Mouse (Mus musculus): ENCODE measurements around the gene Adamtsl1. TPM values are rescaled to one million over a fixed set of nuclear protein-coding genes. Genes with fewer than 3 reads are reported as not detected.

Gene Adamtsl1
- polyA plus RNA-seq, 1 experiment from 2014 or later = 0.73 TPM

- Histone ChIP-seq H3K4me2 (no peak overlapping the region), H3K27ac (no peak overlapping the region), H3K9ac (no peak overlapping the region), H3K9me3 (replicated peaks) (no peaks in the 10 kb centered on the region), H3K4me1 (replicated peaks) (no peaks in the 10 kb centered on the region), H3K4me3 (replicated peaks) (no peak overlapping the region), H3K36me3 (no peaks in the 10 kb centered on the region), H3K27me3 (no peaks in the 10 kb centered on the region)
- DNase-seq (no peak), ATAC-seq (ENCODE audit: low read depth) (no peak)
- WGBS (ENCODE audit: insufficient replicate concordance) = 55% methylated on average over 3 of the region's 3 CpGs
Measured at GRCm38 (mm10) chr4:86413388-86413787, 899.4 kb downstream of the Adamtsl1 start.

GRCm38 (mm10) chr4:86416401-86417025 lies 902.5 kb downstream of the Adamtsl1 start:
- no peaks in the 10 kb centered on the region for H3K9me3 ChIP-seq (replicated peaks)
- no peak overlapping the region for H3K9ac ChIP-seq
- no peaks in the 10 kb centered on the region for H3K27me3 ChIP-seq
- no peak overlapping the region for H3K4me2 ChIP-seq
- H3K4me1 ChIP-seq (replicated peaks) = no peaks in the 10 kb centered on the region
- DNase-seq (no peak), ATAC-seq (ENCODE audit: low read depth) (no peak)
- H3K4me3 ChIP-seq (replicated peaks) = no peak overlapping the region
- H3K36me3 ChIP-seq = no peaks in the 10 kb centered on the region
- no peak overlapping the region for H3K27ac ChIP-seq
- 66% methylated on average over 15 of the region's 15 CpGs for WGBS (ENCODE audit: insufficient replicate concordance)

- no peak overlapping the region for H3K27ac ChIP-seq
- no peak overlapping the region for H3K4me2 ChIP-seq
- 68% methylated on average over 6 of the region's 6 CpGs for WGBS (ENCODE audit: insufficient replicate concordance)
- no peaks in the 10 kb centered on the region for H3K9me3 ChIP-seq (replicated peaks)
- no peaks in the 10 kb centered on the region for H3K27me3 ChIP-seq
- no peaks in the 10 kb centered on the region for H3K4me1 ChIP-seq (replicated peaks)
- ATAC-seq (ENCODE audit: low read depth) (no peak), DNase-seq (no peak)
- no peaks in the 10 kb centered on the region for H3K36me3 ChIP-seq
- H3K9ac ChIP-seq = no peak overlapping the region
- no peak overlapping the region for H3K4me3 ChIP-seq (replicated peaks)
Measured at GRCm38 (mm10) chr4:86422586-86422985, 908.6 kb downstream of the Adamtsl1 start.

GRCm38 (mm10) chr4:86425581-86425980 lies 911.6 kb downstream of the Adamtsl1 start:
- Histone ChIP-seq H3K4me2 (no peak overlapping the region), H3K9ac (no peak overlapping the region), H3K9me3 (replicated peaks) (no peaks in the 10 kb centered on the region), H3K27me3 (no peaks in the 10 kb centered on the region), H3K27ac (no peak overlapping the region), H3K36me3 (no peaks in the 10 kb centered on the region), H3K4me3 (replicated peaks) (no peak overlapping the region), H3K4me1 (replicated peaks) (no peaks in the 10 kb centered on the region)
- DNase-seq (no peak), ATAC-seq (ENCODE audit: low read depth) (no peak)
- 69% methylated on average over 7 of the region's 7 CpGs for WGBS (ENCODE audit: insufficient replicate concordance)

- H3K36me3 ChIP-seq = no peaks in the 10 kb centered on the region
- DNase-seq = no peak
- H3K4me3 ChIP-seq (replicated peaks) = no peak overlapping the region
- 77% methylated on average over 11 of the region's 11 CpGs for WGBS (ENCODE audit: insufficient replicate concordance)
- H3K9me3 ChIP-seq (replicated peaks) = no peaks in the 10 kb centered on the region
- H3K4me1 ChIP-seq (replicated peaks) = no peaks in the 10 kb centered on the region
- no peak overlapping the region for H3K4me2 ChIP-seq
- ATAC-seq (ENCODE audit: low read depth) = no peak
- no peak overlapping the region for H3K27ac ChIP-seq
- no peak overlapping the region for H3K9ac ChIP-seq
- H3K27me3 ChIP-seq = no peaks in the 10 kb centered on the region
Measured at GRCm38 (mm10) chr4:86426549-86426948, 912.6 kb downstream of the Adamtsl1 start.

- no peak overlapping the region for H3K4me3 ChIP-seq (replicated peaks)
- H3K27ac ChIP-seq = no peak overlapping the region
- no peak overlapping the region for H3K4me2 ChIP-seq
- H3K4me1 ChIP-seq (replicated peaks) = no peaks in the 10 kb centered on the region
- no peaks in the 10 kb centered on the region for H3K27me3 ChIP-seq
- ATAC-seq (ENCODE audit: low read depth) = no peak
- no peaks in the 10 kb centered on the region for H3K9me3 ChIP-seq (replicated peaks)
- no peak overlapping the region for H3K9ac ChIP-seq
- no peak for DNase-seq
- H3K36me3 ChIP-seq = no peaks in the 10 kb centered on the region
- 29% methylated on average over 5 of the region's 5 CpGs for WGBS (ENCODE audit: insufficient replicate concordance)
Measured at GRCm38 (mm10) chr4:86427312-86427711, 913.3 kb downstream of the Adamtsl1 start.

GRCm38 (mm10) chr4:86428091-86428745 lies 914.2 kb downstream of the Adamtsl1 start:
- WGBS (ENCODE audit: insufficient replicate concordance) = 44% methylated on average over 6 of the region's 6 CpGs

GRCm38 (mm10) chr4:86435631-86436030 lies 921.7 kb downstream of the Adamtsl1 start:
- Histone ChIP-seq H3K9ac (no peak overlapping the region), H3K27ac (no peak overlapping the region), H3K36me3 (no peaks in the 10 kb centered on the region), H3K4me3 (replicated peaks) (no peak overlapping the region), H3K9me3 (replicated peaks) (no peaks in the 10 kb centered on the region), H3K27me3 (no peaks in the 10 kb centered on the region), H3K4me2 (no peak overlapping the region), H3K4me1 (replicated peaks) (peaks cover 5% of the 10 kb centered on the region; the same call in 1 of the 2 replicates)
- DNase-seq = no peak
- WGBS (ENCODE audit: insufficient replicate concordance) = 65% methylated on average over 3 of the region's 3 CpGs
- ATAC-seq (ENCODE audit: low read depth) = no peak

More at GRCm38 (mm10) chr4:86428091-86428745, 914.2 kb downstream of the Adamtsl1 start:
- H3K27me3 ChIP-seq = no peaks in the 10 kb centered on the region
- no peaks in the 10 kb centered on the region for H3K9me3 ChIP-seq (replicated peaks)
- no peaks in the 10 kb centered on the region for H3K4me1 ChIP-seq (replicated peaks)
- no peak for ATAC-seq (ENCODE audit: low read depth)
- no peak overlapping the region for H3K4me3 ChIP-seq (replicated peaks)
- no peak overlapping the region for H3K27ac ChIP-seq
- DNase-seq = no peak
- no peak overlapping the region for H3K9ac ChIP-seq
- H3K36me3 ChIP-seq = no peaks in the 10 kb centered on the region
- H3K4me2 ChIP-seq = no peak overlapping the region

- Histone ChIP-seq H3K27ac (no peak overlapping the region), H3K4me2 (no peak overlapping the region), H3K9ac (no peak overlapping the region), H3K9me3 (replicated peaks) (no peaks in the 10 kb centered on the region), H3K4me3 (replicated peaks) (no peak overlapping the region), H3K27me3 (no peaks in the 10 kb centered on the region), H3K4me1 (replicated peaks) (peaks cover 5% of the 10 kb centered on the region; the same call in 1 of the 2 replicates), H3K36me3 (no peaks in the 10 kb centered on the region)
- DNase-seq = no peak
- peak; percentile 92 for ATAC-seq (ENCODE audit: low read depth)
- 59% methylated on average over 3 of the region's 3 CpGs for WGBS (ENCODE audit: insufficient replicate concordance)
Measured at GRCm38 (mm10) chr4:86436336-86436735, 922.4 kb downstream of the Adamtsl1 start.

- ATAC-seq (ENCODE audit: low read depth) (no peak), DNase-seq (no peak)
- Histone ChIP-seq H3K9me3 (replicated peaks) (no peaks in the 10 kb centered on the region), H3K4me3 (replicated peaks) (no peak overlapping the region), H3K27ac (no peak overlapping the region), H3K27me3 (no peaks in the 10 kb centered on the region), H3K4me1 (replicated peaks) (no peaks in the 10 kb centered on the region), H3K36me3 (no peaks in the 10 kb centered on the region), H3K9ac (no peak overlapping the region), H3K4me2 (no peak overlapping the region)
- whole genome bisulfite sequencing (ENCODE audit: insufficient replicate concordance) = 69% methylated on average over 3 of the region's 3 CpGs
Measured at GRCm38 (mm10) chr4:86450468-86450867, 936.5 kb downstream of the Adamtsl1 start.

- no peak overlapping the region for H3K4me3 ChIP-seq (replicated peaks)
- 81% methylated on average over 5 of the region's 5 CpGs for WGBS (ENCODE audit: insufficient replicate concordance)
- no peak overlapping the region for H3K9ac ChIP-seq
- H3K4me1 ChIP-seq (replicated peaks) = no peaks in the 10 kb centered on the region
- no peak overlapping the region for H3K4me2 ChIP-seq
- ATAC-seq (ENCODE audit: low read depth) = no peak
- DNase-seq = no peak
- H3K36me3 ChIP-seq = no peaks in the 10 kb centered on the region
- no peaks in the 10 kb centered on the region for H3K9me3 ChIP-seq (replicated peaks)
- H3K27ac ChIP-seq = no peak overlapping the region
- H3K27me3 ChIP-seq = no peaks in the 10 kb centered on the region
Measured at GRCm38 (mm10) chr4:86464808-86465207, 950.8 kb downstream of the Adamtsl1 start.
